Mouse (Mus musculus) A20 (cell line): ENCODE measurements at regions not wholly inside any gene's neighbourhood (a gene's known extent, or its start where the extent isn't known, plus 50 kb on each side); places are given as distances from the start of the nearest gene placed in this dataset.

Source experiments
- DNase-seq: peaks from one replicate; pipeline ENCODE4 v3.0.0-alpha.2; 2011; ENCODE audit warnings: low read depth, low spot score

GRCm38 (mm10) chr14:45056291-45056690, 68.3 kb downstream of the Ptger2 start:
- no peak for DNase-seq

GRCm38 (mm10) chr14:45061681-45062080, 73.7 kb downstream of the Ptger2 start:
- DNase-seq: no peak

- no peak for DNase-seq
Measured at GRCm38 (mm10) chr14:45064498-45064897, 76.5 kb downstream of the Ptger2 start.

GRCm38 (mm10) chr14:45069598-45070212, 81.7 kb downstream of the Ptger2 start:
- DNase-seq: no peak

- DNase-seq: no peak
Measured at GRCm38 (mm10) chr14:45074902-45075488, 87.0 kb downstream of the Ptger2 start.

GRCm38 (mm10) chr14:45077216-45077615, 89.2 kb downstream of the Ptger2 start:
- no peak for DNase-seq

- peak; percentile 79 for DNase-seq
Measured at GRCm38 (mm10) chr14:45079793-45080192, 91.8 kb downstream of the Ptger2 start.

- DNase-seq: no peak
Measured at GRCm38 (mm10) chr14:45080231-45080630, 92.2 kb downstream of the Ptger2 start.

GRCm38 (mm10) chr14:45083058-45083457, 95.1 kb downstream of the Ptger2 start:
- no peak for DNase-seq
